8 mouse cellular contexts compared by ENCODE assay signal in the genomic region with DNA sequence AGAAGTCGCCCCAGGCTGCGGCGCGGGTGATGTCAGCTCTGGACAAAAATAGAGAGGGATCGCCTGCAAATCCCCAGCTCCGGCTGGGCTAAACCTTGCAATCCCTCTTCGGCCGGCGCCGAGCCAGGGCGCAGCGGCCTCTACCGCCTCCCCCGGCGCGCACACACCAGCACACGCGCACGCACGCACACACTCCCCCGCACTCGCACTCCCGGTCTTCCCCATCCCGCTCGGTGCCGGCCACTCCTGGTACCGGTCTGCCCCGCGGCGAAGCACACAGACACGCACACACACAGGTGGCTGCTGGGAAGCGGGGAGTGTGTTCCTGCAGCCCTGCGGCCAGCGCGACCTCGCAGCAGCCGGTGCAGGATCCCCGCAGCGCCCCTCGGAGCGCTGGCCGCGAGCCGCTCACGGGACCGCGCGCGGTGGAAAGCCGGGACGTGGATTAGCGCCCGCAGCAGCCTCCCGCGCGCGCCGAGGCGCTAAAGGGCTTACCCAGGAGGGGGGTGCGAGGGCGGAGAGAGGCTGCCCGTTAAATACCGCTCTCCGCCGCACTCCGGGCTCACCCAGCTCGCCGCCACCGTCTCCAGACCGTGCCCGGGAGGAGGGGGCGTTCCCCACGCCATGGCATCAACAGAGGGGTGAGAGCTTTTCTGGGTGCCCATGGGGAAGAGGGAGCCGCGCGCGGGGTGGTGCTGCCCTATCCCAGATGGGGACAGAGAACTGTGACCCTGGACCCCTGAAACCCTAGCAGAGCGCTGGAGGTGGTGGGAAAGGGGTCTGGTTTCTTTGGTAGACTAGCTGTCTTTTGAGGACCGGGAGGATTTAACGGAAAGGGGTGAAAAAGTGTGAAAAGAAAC. TPM values are rescaled to one million over a fixed set of nuclear protein-coding genes. Genes with fewer than 3 reads are reported as not detected.
DNase-seq lines count a peak whose midpoint lies in the region; ATAC-seq and TF ChIP-seq lines count a peak whose summit lies in the region.

No protein-coding gene starts in this region.

- peaks cover 32% of the 10 kb centered on the region for H3K27me3 ChIP-seq in kidney, embryonic 16.5 days (ENCODE audit: insufficient read depth, low read length)
- peaks cover 54% of the 10 kb centered on the region for H3K27me3 ChIP-seq in liver, embryonic 11.5 days (replicated peaks; ENCODE audit: control insufficient read depth, insufficient read depth, low read length)

- no peaks in the 10 kb centered on the region for H3K9me3 ChIP-seq in kidney, embryonic 16.5 days (ENCODE audit: low read length)
- no peaks in the 10 kb centered on the region for H3K9me3 ChIP-seq in liver, embryonic 11.5 days (ENCODE audit: control insufficient read depth, low read length)

- no peak overlapping the region for H3K27ac ChIP-seq in kidney, embryonic 16.5 days (ENCODE audit: low read length)
- no peak overlapping the region for H3K27ac ChIP-seq in liver, embryonic 11.5 days (ENCODE audit: low read depth, low read length)
- H3K27ac ChIP-seq in olfactory bulb, adult 2 months (ENCODE audit: insufficient read depth, low read depth, low read length): peak overlapping the region; percentile 66

- peak overlapping the region; percentile 72 for H3K4me3 ChIP-seq in kidney, embryonic 16.5 days (ENCODE audit: low read length)
- H3K4me3 ChIP-seq in liver, embryonic 11.5 days (ENCODE audit: low read depth, low read length): peak overlapping the region; percentile 57
- peak overlapping the region; percentile 68 for H3K4me3 ChIP-seq in olfactory bulb, adult 2 months (ENCODE audit: insufficient read depth, low read depth, low read length)

- no peaks in the 10 kb centered on the region for H3K36me3 ChIP-seq in kidney, embryonic 16.5 days (ENCODE audit: insufficient read depth, low read length)
- H3K36me3 ChIP-seq in liver, embryonic 11.5 days (ENCODE audit: control insufficient read depth, insufficient read depth, low read length): no peaks in the 10 kb centered on the region

- intact Hi-C loops in gastrocnemius, postnatal 14 days (cut with DNase I; ENCODE audit: low total_unique reads): no loop called here

- no peak for TF ChIP-seq CTCF in olfactory bulb, adult 2 months (IDR thresholded peaks at IDR 0.05; ENCODE audit: insufficient read depth, low read depth, low read length)

- DNase-seq in gastrocnemius, postnatal 14 days: peak; percentile 37
- DNase-seq in gastrocnemius, adult 18-20 months (ENCODE audit: low spot score): no peak
- peak; percentile 82 for DNase-seq in cerebellum, adult 9-11 months
- peak; percentile 52 to 65 for DNase-seq in frontal cortex, postnatal 14 days (ENCODE audit: low spot score in 2 of 2)
- DNase-seq in liver, embryonic 11.5 days (ENCODE audit: low spot score): peak; percentile 41
- DNase-seq in spleen, adult 18-20 months: no peak

- under 1% methylated on average over 72 of the region's 80 CpGs for WGBS in kidney, embryonic 16.5 days
- WGBS in liver, embryonic 11.5 days: 1% methylated on average over 80 of the region's 80 CpGs
- WGBS in olfactory bulb, adult 2 months: under 1% methylated on average over 80 of the region's 80 CpGs

- H3K4me2 ChIP-seq in kidney, embryonic 16.5 days (replicated peaks; ENCODE audit: low read depth, low read length): peak overlapping the region; percentile 99
- peak overlapping the region; percentile 86 for H3K4me2 ChIP-seq in liver, embryonic 11.5 days

- ATAC-seq in kidney, embryonic 16.5 days (ENCODE audit: low FRiP score, low TSS enrichment): peak; percentile 81
- ATAC-seq in liver, embryonic 11.5 days (replicated peaks; ENCODE audit: low FRiP score): peak; percentile 31

- peaks cover 22% of the 10 kb centered on the region; the same call in 1 of the 2 replicates for H3K4me1 ChIP-seq in kidney, embryonic 16.5 days (ENCODE audit: insufficient read depth, low read length)
- H3K4me1 ChIP-seq in liver, embryonic 11.5 days (replicated peaks; ENCODE audit: control insufficient read depth, insufficient read depth, low read length): no peaks in the 10 kb centered on the region; the same call in 1 of the 2 replicates
- H3K4me1 ChIP-seq in olfactory bulb, adult 2 months (ENCODE audit: control insufficient read depth, insufficient read depth, low read length): peaks cover 15% of the 10 kb centered on the region

- peak overlapping the region; percentile 59 for H3K9ac ChIP-seq in kidney, embryonic 16.5 days (replicated peaks; ENCODE audit: low read length)
- H3K9ac ChIP-seq in liver, embryonic 11.5 days (ENCODE audit: low read depth, low read length): no peak overlapping the region

- TF ChIP-seq POLR2A in olfactory bulb, adult 2 months (IDR thresholded peaks at IDR 0.05; ENCODE audit: insufficient read depth, low read depth, low read length): no peak

RNA-seq across cellular contexts. Expression of a gene that starts 0.4 kb away (rescaled TPM):
- total RNA-seq in gastrocnemius, postnatal 14 days (2021): under 1 TPM; 0.31 to 0.40 TPM
- under 1 TPM in 1 of 2 experiments, not detected in 1; 0.55 TPM for total RNA-seq in gastrocnemius, adult 18-20 months (2021)
- polyA plus RNA-seq in kidney, embryonic 16.5 days (2015; fragmentation: Nextera tagmentation; extraction: Ambion mirVana): 0.12 and 0.13 TPM in 2 replicates
- polyA plus RNA-seq in liver, embryonic 11.5 days (2014; fragmentation: Nextera tagmentation; extraction: Ambion mirVana): 0.23 and 0.43 TPM in 2 replicates
- 685 and 1,636 TPM in 2 replicates for polyA plus RNA-seq in olfactory bulb, adult 2 months (2012; ENCODE audit: insufficient read depth, insufficient read length, low replicate concordance, missing spikeins)

Comparison
In these comparisons a context has a peak if more than half of its experiments do, and no peak if none do; other contexts are left out.
1. DNase-seq: peak in gastrocnemius, postnatal 14 days (single experiment), cerebellum, adult 9-11 months (single experiment), frontal cortex, postnatal 14 days (2 of 2) and liver, embryonic 11.5 days (single experiment); none in gastrocnemius, adult 18-20 months (single experiment) and spleen, adult 18-20 months (0 of 2).
2. RNA of a gene that starts 0.4 kb away (polyA plus RNA-seq): 685 to 1,636 TPM in olfactory bulb, adult 2 months; 0.23 to 0.43 TPM in liver, embryonic 11.5 days and 0.12 to 0.13 TPM in kidney, embryonic 16.5 days; every median in the first group is over 100 times any median in the second.
3. Peak in every context shown above with its lines, with median percentiles within 50 percentile points of each other: H3K4me3 ChIP-seq.